Mouse (Mus musculus) forebrain, embryonic 15.5 days (tissue): Measurements from ENCODE around the gene Kcne3. TPM values are rescaled to one million over a fixed set of nuclear protein-coding genes. Genes with fewer than 3 reads are reported as not detected.

ENCODE experiments used
- ATAC-seq: fragments of 200-750 bp; cut with Nextera tagmentation; replicated peaks from 2 replicates; pipeline ENCODE4 v1.8.0; 2017; ENCODE audit warnings: mild to moderate bottlenecking, moderate TSS enrichment, moderate library complexity
- H3K27ac ChIP-seq: fragments of 300-500 bp; sonication (generic); replicated peaks from 2 replicates; pipeline ENCODE4 v1.5.1; 2015; ENCODE audit warnings: mild to moderate bottlenecking, inconsistent platforms
- H3K27me3 ChIP-seq: fragments of 300-500 bp; sonication (generic); 2 replicates; pipeline ENCODE4 v1.6.1; 2015; ENCODE audit warnings: inconsistent platforms
- H3K36me3 ChIP-seq: fragments of 300-500 bp; sonication (generic); 2 replicates; pipeline ENCODE4 v1.6.1; 2015; ENCODE audit warnings: mild to moderate bottlenecking, inconsistent platforms
- H3K4me1 ChIP-seq: fragments of 300-500 bp; sonication (generic); 2 replicates; pipeline ENCODE4 v1.6.1; 2015; ENCODE audit warnings: inconsistent platforms
- H3K4me2 ChIP-seq: fragments of 300-500 bp; sonication (generic); replicated peaks from 2 replicates; pipeline ENCODE4 v1.6.1; 2015; ENCODE audit warnings: mild to moderate bottlenecking, inconsistent platforms
- H3K4me3 ChIP-seq: fragments of 300-500 bp; sonication (generic); 2 replicates; pipeline ENCODE4 v1.5.1; 2015; ENCODE audit warnings: mild to moderate bottlenecking, inconsistent platforms
- H3K9ac ChIP-seq: fragments of 300-500 bp; sonication (generic); replicated peaks from 2 replicates; pipeline ENCODE4 v1.6.1; 2015; ENCODE audit warnings: mild to moderate bottlenecking, inconsistent platforms
- H3K9me3 ChIP-seq: fragments of 300-500 bp; sonication (generic); 2 replicates; pipeline ENCODE4 v1.6.1; 2016; ENCODE audit warnings: inconsistent platforms
- WGBS: fragments of 180-500 bp; shearing (Covaris S2); methylation state at CpG from one replicate; pipeline ENCODE4 v1.1.7; 2015; ENCODE audit warnings: mixed read lengths; 5-methylcytosine and 5-hydroxymethylcytosine counted together
- polyA plus RNA-seq: library from polyadenylated mRNA; unstranded; fragments of >200 nt; fragmentation: Nextera tagmentation; extraction: Ambion mirVana; gene quantifications from 2 replicates; pipeline ENCODE4 v1.2.1, GENCODE M21; 2015

The Kcne3 gene
- polyA plus RNA-seq, 1 experiment from 2014 or later, result 1.0 TPM

DNA sequence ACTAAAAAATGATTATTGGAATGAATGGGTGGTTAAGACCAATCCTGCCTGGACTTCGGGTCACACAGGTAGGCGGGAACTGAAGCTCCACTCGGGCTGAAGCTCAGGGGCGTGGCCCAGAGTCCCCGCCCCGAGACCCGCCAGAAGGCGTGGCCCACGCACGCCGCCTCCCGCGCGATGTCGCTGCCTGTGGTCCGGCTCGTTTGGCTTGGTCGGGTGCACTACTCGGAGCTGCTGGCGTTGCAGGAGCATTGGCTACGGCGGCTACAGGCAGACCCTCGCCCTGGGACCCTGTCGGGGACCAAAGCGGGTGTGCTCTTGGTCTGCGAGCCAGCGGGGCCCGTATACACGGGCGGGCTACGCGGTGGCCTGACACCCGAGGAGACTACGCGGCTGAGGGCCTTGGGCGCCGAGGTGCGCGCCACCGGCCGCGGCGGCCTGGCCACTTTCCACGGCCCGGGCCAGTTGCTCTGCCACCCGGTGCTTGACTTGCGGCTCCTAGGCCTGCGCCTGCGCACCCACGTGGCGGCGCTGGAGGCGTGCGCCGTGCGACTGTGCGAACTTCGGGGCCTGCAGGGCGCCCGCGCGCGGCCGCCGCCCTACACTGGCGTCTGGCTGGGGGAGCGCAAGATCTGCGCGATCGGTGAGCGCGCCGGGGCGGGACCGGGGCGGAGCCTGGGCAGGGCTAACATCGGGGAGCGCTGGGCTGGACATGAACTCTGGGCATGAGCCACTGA is 17.0 kb upstream of the Kcne3 start, which contains the start of gene Lipt2:
Gene Lipt2, plus strand, starts transcription at position 173 of the 737 bp plus-strand sequence.
- H3K27me3 ChIP-seq, result no peaks in the 10 kb centered on the region
- H3K4me3 ChIP-seq, result peak within 1 kb of the TSS; percentile 81
- peak within 1 kb of the TSS; percentile 69 for H3K4me2 ChIP-seq
- no peaks in the 10 kb centered on the region for H3K36me3 ChIP-seq
- H3K27ac ChIP-seq, result peak within 1 kb of the TSS; percentile 89
- WGBS, result under 1% methylated on average over 78 of the region's 78 CpGs
- peak within 1 kb of the TSS; percentile 83 for H3K9ac ChIP-seq
- H3K9me3 ChIP-seq, result no peaks in the 10 kb centered on the region
- ATAC-seq, result peak; percentile 98
- H3K4me1 ChIP-seq, result 0 out of 2 replicates have a peak, but pooled peaks cover 6% of the 10 kb centered on the region

DNA sequence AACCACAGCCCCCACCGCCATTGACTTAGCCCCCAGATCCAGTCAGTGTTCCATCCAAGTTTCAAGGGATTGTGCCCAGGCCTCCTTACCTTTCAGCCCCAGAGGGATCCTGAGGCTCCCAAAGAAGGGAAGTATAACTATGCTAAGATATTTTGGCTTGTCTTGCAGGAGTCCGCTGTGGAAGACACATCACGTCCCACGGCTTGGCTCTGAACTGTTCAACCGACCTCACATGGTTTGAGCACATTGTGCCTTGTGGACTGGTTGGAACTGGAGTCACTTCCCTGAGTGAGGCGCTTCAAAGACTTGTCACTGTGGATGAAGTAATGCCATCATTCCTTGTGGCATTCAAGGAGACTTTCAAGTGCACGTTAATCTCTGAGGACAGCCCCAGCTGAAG is 16.3 kb upstream of the Kcne3 start:
- Histone ChIP-seq H3K4me2 (peak overlapping the region; percentile 69), H3K4me1 (0 out of 2 replicates have a peak, but pooled peaks cover 6% of the 10 kb centered on the region), H3K36me3 (no peaks in the 10 kb centered on the region), H3K9ac (peak overlapping the region; percentile 83), H3K27ac (peak overlapping the region; percentile 89; the same call in 1 of the 2 replicates), H3K4me3 (peak overlapping the region; percentile 81), H3K9me3 (no peaks in the 10 kb centered on the region), H3K27me3 (no peaks in the 10 kb centered on the region)
- 64% methylated on average over 7 of the region's 7 CpGs for WGBS
- ATAC-seq, result peak; percentile 17; the same call in 1 of the 2 replicates

DNA sequence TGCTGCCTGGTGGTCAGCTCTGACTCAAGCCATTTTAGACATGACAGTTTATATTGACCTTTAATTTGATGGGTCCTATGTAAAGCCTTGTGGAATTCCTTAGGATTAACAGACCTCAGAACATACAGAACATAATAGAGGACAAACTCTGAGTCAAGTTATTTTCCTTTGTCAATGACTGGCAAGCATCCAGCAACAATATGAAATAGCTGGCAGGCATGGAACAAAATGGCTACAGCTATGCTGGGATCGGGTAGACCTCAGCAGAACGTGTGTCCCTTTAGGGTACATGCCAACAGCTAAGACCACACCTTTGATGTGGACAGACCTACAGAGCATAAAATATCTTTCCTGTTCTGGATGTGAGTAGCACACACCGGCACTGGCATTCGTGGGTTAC is 12.8 kb upstream of the Kcne3 start:
- H3K9ac ChIP-seq, result no peak overlapping the region
- WGBS, result 79% methylated on average over 4 of the region's 4 CpGs
- no peaks in the 10 kb centered on the region for H3K36me3 ChIP-seq
- no peaks in the 10 kb centered on the region for H3K9me3 ChIP-seq
- no peak overlapping the region for H3K4me2 ChIP-seq
- no peak overlapping the region for H3K4me3 ChIP-seq
- H3K27ac ChIP-seq, result no peak overlapping the region
- no peak for ATAC-seq
- 0 out of 2 replicates have a peak, but pooled peaks cover 6% of the 10 kb centered on the region for H3K4me1 ChIP-seq
- no peaks in the 10 kb centered on the region for H3K27me3 ChIP-seq

DNA sequence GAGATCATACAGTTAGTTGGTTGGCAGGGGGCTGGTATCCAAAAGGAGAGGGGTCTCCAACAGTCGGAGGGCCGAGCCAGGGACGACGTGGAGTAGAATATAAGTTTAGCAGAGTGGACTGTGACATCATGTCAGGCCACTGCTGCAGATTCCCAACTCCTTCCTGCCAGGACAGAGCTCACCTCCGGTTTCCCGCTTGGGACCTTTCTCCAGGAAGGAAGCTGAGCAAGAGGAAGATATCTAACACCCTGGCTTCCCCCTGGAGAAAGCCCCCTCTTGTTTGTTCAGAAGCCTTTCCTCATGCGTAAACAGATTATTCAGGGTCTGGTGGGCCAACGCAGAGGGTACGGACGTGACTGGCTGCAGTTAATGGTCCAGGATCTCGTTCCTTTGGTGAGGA is 7.6 kb upstream of the Kcne3 start:
- WGBS, result 80% methylated on average over 11 of the region's 11 CpGs
- Histone ChIP-seq H3K9me3 (no peaks in the 10 kb centered on the region), H3K27me3 (no peaks in the 10 kb centered on the region), H3K4me1 (no peaks in the 10 kb centered on the region), H3K4me3 (no peak overlapping the region), H3K9ac (no peak overlapping the region), H3K27ac (no peak overlapping the region), H3K36me3 (no peaks in the 10 kb centered on the region), H3K4me2 (no peak overlapping the region)
- ATAC-seq, result no peak

DNA sequence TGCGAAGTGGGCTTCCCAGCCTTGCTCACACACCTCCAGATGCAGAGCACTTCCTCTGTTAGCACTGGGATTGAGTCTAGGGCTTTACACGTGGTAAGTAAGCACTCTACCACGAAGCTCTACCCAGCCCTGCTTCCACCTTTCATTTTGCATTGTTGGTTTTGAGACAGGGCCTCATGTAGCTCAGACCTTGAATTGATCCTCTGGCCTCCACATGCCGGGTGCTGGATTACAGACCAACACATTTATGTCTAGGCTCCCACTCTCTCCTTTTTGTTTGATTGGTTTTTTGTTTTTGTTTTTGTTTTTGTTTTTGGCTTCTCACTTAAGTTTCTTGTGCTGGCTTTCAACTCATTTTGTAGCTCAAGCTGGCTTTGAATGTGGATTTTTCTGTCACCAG is 5.5 kb upstream of the Kcne3 start:
- H3K27ac ChIP-seq, result no peak overlapping the region
- H3K4me2 ChIP-seq, result no peak overlapping the region
- H3K36me3 ChIP-seq, result no peaks in the 10 kb centered on the region
- ATAC-seq, result no peak
- no peaks in the 10 kb centered on the region for H3K9me3 ChIP-seq
- no peaks in the 10 kb centered on the region for H3K27me3 ChIP-seq
- WGBS, result 62% methylated on average over 4 of the region's 4 CpGs
- no peak overlapping the region for H3K4me3 ChIP-seq
- H3K4me1 ChIP-seq, result no peaks in the 10 kb centered on the region
- no peak overlapping the region for H3K9ac ChIP-seq

DNA sequence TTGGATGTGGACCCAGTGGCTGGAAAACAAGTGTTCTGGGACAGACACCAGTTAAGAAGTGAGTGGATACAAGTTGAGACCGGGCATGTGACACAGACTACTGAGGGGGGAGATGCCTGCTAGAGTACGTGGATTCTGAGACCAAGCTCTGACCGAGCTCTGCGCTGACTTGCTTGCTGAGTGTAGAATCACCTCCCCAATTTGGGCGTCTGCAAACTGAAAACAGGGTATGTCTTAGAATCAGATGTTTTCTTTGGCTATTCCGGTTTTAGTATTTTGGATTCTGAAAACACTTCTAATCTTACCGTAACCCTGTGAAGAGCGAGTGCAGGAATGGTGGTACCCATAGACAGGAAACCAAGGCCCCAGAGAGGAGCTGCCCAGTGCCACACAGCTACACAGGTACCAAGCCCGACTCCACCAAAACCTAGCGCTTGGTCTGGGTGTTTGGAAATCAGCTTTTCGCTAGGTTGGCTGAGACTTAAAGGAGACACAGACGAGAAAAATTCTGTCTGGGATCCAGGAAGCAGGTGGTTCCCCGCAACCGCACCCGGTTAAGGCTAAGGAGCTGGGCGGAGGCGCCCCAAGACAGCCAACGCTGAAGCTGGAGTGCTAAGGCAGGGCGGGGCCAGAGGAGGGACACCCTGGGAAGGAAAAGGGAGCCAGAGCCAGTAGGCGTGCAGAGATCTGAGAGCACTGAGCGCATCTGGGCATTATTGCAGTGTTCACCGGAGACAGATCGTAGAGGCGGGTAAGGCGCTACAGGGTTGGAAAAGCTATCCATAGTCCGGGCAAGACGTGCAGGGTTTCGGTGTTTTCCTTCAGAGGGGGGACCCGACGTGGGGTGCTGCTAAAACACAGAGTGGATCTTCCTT is 2.0 kb downstream of the Kcne3 start:
- peak overlapping the region; percentile 56 for H3K4me2 ChIP-seq
- H3K9ac ChIP-seq, result peak overlapping the region; percentile 36
- H3K27me3 ChIP-seq, result peaks cover 37% of the 10 kb centered on the region
- H3K36me3 ChIP-seq, result no peaks in the 10 kb centered on the region
- peaks cover 9% of the 10 kb centered on the region for H3K4me1 ChIP-seq
- peak overlapping the region; percentile 36 for H3K4me3 ChIP-seq
- no peak overlapping the region for H3K27ac ChIP-seq
- WGBS, result 10% methylated on average over 30 of the region's 30 CpGs
- no peaks in the 10 kb centered on the region for H3K9me3 ChIP-seq
- no peak; the same call in 1 of the 2 replicates for ATAC-seq

DNA sequence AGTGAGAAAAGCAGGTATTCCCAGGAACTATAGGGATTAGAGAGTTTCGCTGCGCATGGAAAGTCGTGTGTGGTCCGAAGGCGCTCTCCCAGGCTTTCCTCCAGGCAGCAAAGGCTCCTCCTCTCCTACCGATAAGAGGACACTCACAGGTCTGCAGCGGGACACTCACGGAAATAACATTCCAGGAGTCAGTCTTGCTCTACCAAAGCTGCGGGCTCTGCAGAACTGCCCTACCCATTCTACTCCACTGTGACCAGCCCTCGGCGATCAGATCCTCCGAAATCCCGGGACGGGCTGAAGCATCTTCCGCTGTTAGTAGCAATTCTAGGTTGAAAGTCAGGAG is 2.6 kb downstream of the Kcne3 start:
- Histone ChIP-seq H3K9ac (peak overlapping the region; percentile 36), H3K36me3 (no peaks in the 10 kb centered on the region), H3K27ac (no peak overlapping the region), H3K4me1 (peaks cover 9% of the 10 kb centered on the region), H3K4me3 (peak overlapping the region; percentile 36), H3K9me3 (no peaks in the 10 kb centered on the region), H3K27me3 (peaks cover 37% of the 10 kb centered on the region), H3K4me2 (peak overlapping the region; percentile 56)
- WGBS, result 3% methylated on average over 15 of the region's 15 CpGs
- ATAC-seq, result no peak

DNA sequence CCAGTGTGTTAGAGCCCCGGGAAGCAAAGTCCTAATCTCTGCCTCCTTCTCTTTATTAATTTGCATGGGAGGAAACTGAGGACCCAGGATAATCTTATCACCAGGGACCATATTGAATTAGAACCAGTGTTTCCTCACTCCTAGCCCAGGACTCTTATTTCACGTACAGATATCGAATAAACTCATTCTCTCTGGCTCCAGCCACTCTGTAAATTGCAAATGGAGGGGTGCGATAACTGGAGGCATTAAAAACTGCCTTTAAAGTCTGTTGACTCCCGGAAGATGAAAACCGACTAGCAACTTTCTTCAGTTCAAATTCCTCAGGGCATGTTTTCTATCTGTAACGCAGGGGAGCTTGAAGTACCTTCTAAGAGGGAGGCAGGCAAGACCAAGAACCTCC is 3.1 kb downstream of the Kcne3 start:
- no peak for ATAC-seq

DNA sequence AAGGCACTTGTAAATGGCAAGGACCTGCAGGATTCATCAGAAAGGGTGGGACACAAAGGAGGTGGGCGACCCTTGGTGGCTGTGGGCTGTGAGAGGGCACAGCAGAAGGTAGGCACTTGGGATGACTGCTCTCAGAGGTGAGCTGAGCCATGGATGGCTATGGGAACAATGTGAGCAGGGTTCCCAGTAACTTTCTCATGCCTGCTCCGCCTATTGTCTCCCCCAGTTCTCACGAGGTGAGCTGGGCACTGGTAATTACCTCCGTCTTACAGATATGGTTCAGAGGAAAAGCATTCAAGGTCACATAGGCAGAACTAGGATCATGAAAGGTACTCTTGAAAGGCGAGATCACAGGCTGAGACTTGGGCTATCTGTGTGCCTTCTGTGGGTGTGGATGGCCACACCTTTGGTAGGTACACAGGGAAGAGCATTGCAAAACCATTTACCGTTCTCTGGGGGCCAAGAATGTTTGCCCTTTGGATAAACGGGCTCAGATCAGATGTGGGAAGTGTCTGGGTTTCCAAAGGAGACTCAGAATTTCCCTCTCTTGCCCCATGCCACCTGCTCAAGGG is 3.6 kb downstream of the Kcne3 start:
- WGBS, result 75% methylated on average over 7 of the region's 7 CpGs
- H3K9me3 ChIP-seq, result no peaks in the 10 kb centered on the region
- no peak overlapping the region for H3K9ac ChIP-seq
- ATAC-seq, result no peak
- no peak overlapping the region for H3K4me3 ChIP-seq
- H3K27ac ChIP-seq, result no peak overlapping the region
- H3K36me3 ChIP-seq, result no peaks in the 10 kb centered on the region
- H3K4me2 ChIP-seq, result no peak overlapping the region
- H3K4me1 ChIP-seq, result peaks cover 9% of the 10 kb centered on the region
- peaks cover 37% of the 10 kb centered on the region for H3K27me3 ChIP-seq

More for the DNA sequence above, 3.1 kb downstream of the Kcne3 start:
- no peaks in the 10 kb centered on the region for H3K9me3 ChIP-seq
- WGBS, result 67% methylated on average over 7 of the region's 7 CpGs
- peak overlapping the region; percentile 56; the same call in 1 of the 2 replicates for H3K4me2 ChIP-seq
- no peak overlapping the region for H3K27ac ChIP-seq
- peaks cover 9% of the 10 kb centered on the region for H3K4me1 ChIP-seq
- peaks cover 37% of the 10 kb centered on the region for H3K27me3 ChIP-seq
- H3K36me3 ChIP-seq, result no peaks in the 10 kb centered on the region
- H3K4me3 ChIP-seq, result no peak overlapping the region
- H3K9ac ChIP-seq, result no peak overlapping the region

DNA sequence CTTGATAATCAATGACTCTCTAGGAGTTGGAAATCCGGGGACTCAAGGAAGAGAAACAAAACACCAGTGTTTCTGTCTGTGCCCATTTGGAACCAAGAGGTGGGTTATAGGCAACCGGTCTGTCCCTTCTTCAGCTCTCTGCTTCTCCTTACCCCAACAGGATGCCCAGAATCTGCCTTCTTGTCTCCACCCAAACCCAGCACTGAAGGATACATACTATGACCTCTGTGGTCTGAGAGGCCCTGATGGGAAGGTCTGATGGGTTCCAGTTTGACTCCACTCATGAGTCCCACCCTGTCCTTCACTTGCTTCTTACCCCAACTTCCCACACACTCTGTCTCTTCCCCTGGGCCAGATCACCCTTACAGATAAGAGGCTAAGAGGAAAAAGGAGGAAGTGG is 4.9 kb downstream of the Kcne3 start:
- ATAC-seq, result no peak
- Histone ChIP-seq H3K4me1 (peaks cover 9% of the 10 kb centered on the region), H3K27ac (no peak overlapping the region), H3K4me2 (no peak overlapping the region), H3K27me3 (peaks cover 37% of the 10 kb centered on the region), H3K9me3 (no peaks in the 10 kb centered on the region), H3K9ac (no peak overlapping the region), H3K4me3 (no peak overlapping the region), H3K36me3 (no peaks in the 10 kb centered on the region)
- WGBS, result 75% methylated on average over 2 of the region's 2 CpGs

DNA sequence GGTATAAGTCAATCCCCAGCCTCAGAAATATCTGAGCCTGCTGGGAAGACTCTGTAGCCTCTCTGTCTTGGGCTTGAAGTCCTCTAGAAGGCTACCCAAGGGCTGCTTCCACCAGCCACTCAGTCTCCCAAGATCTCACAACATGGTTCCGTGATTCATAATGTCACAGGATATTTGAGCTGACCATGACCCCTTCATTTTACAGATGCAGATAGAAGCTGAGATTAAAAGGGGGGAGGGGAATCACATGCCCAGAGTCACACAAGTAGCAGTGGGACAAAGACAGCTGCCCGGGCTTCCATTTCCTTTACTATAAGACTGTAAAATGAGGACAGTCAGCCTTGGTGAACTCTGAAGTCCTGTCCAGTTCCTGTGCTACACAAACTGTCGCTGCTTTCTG is 5.3 kb downstream of the Kcne3 start:
- H3K27ac ChIP-seq, result no peak overlapping the region
- H3K4me1 ChIP-seq, result peaks cover 9% of the 10 kb centered on the region
- H3K4me2 ChIP-seq, result no peak overlapping the region
- peaks cover 36% of the 10 kb centered on the region for H3K27me3 ChIP-seq
- WGBS, result 83% methylated on average over 3 of the region's 3 CpGs
- no peak overlapping the region for H3K4me3 ChIP-seq
- no peak for ATAC-seq
- no peak overlapping the region for H3K9ac ChIP-seq
- no peaks in the 10 kb centered on the region for H3K9me3 ChIP-seq
- no peaks in the 10 kb centered on the region for H3K36me3 ChIP-seq

DNA sequence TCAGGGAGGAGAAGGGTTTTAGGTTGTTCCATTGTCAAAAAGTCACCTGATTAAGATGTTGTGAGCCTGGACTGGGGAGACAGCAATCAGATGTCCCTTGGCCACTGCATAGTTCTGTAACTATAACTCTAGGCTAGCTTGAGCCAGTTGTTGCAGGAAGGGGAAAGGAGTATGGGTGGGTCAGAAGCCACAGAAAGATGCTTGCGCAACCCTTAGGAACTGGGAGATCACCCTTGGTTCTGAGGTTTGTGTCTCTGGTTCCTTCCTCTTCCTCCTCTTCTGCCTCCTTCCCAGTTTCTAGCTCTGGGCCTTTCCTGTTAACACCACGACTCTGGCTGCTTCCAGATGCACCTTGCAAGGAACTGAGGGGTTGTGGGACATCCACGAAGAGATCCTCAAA is 6.1 kb downstream of the Kcne3 start:
- Histone ChIP-seq H3K4me2 (no peak overlapping the region), H3K27ac (no peak overlapping the region), H3K4me3 (no peak overlapping the region), H3K9ac (no peak overlapping the region), H3K27me3 (peaks cover 29% of the 10 kb centered on the region), H3K36me3 (no peaks in the 10 kb centered on the region), H3K4me1 (peaks cover 9% of the 10 kb centered on the region), H3K9me3 (no peaks in the 10 kb centered on the region)
- 76% methylated on average over 3 of the region's 3 CpGs for WGBS
- no peak for ATAC-seq
